Mouse (Mus musculus) midbrain, embryonic 14.5 days (tissue): Measurements from ENCODE around the gene Ppp1r18. TPM values are rescaled to one million over a fixed set of nuclear protein-coding genes. Genes with fewer than 3 reads are reported as not detected.

ENCODE experiments used
- microRNA counts: library from miRNA; unstranded; fragments of <30 nt; microRNA quantifications from one replicate; lab custom pipeline; 2016
- microRNA-seq: library from miRNA; unstranded; fragments of <30 nt; microRNA quantifications from one replicate; pipeline ENCODE4, GENCODE M21; 2016
- polyA plus RNA-seq: library from polyadenylated mRNA; unstranded; fragments of >200 nt; fragmentation: Nextera tagmentation; extraction: Ambion mirVana; gene quantifications from 2 replicates; pipeline ENCODE4 v1.2.1, GENCODE M21; 2014

Gene Ppp1r18
- polyA plus RNA-seq, 1 experiment from 2014 or later, result 21.0 TPM

MicroRNAs within 50 kb of the gene (microRNA counts, 519-probe panel; counts per million panel counts)
- microRNA mmu-miR-1894-3p (lab: Ali Mortazavi, UCI) (not detected), microRNA mmu-miR-1894-5p (lab: Ali Mortazavi, UCI) (not detected)

Small RNA genes within 50 kb of the gene (microRNA-seq; reads per million reads assigned to microRNA genes)
- gene Gm28033 (not detected), gene Mir1894 (not detected)

Other genes with a start within 250 kb of the Ppp1r18 start
- not detected in 2 replicates for gene Gm9573, start 239.0 kb upstream of the Ppp1r18 start, polyA plus RNA-seq
- not detected in 2 replicates for gene Mucl3, start 221.9 kb upstream of the Ppp1r18 start, polyA plus RNA-seq
- 9.5 and 14.8 TPM in 2 replicates for gene Vars2, start 198.0 kb upstream of the Ppp1r18 start, polyA plus RNA-seq
- gene Gtf2h4, start 191.9 kb upstream of the Ppp1r18 start, polyA plus RNA-seq, result 23.6 and 25.5 TPM in 2 replicates
- 52.9 and 87.2 TPM in 2 replicates for gene Ddr1, start 161.0 kb upstream of the Ppp1r18 start, polyA plus RNA-seq
- 3.3 and 4.0 TPM in 2 replicates for gene Ier3, start 43.9 kb upstream of the Ppp1r18 start, polyA plus RNA-seq
- 59.9 and 74.0 TPM in 2 replicates for gene Flot1, start 42.4 kb upstream of the Ppp1r18 start, polyA plus RNA-seq
- 1,880 and 2,054 TPM in 2 replicates for gene Tubb5, start 27.3 kb upstream of the Ppp1r18 start, polyA plus RNA-seq
- gene Mdc1, start 24.1 kb upstream of the Ppp1r18 start, polyA plus RNA-seq, result 7.3 and 8.2 TPM in 2 replicates
- gene Nrm, start 4.3 kb upstream of the Ppp1r18 start, polyA plus RNA-seq, result 14.5 and 20.2 TPM in 2 replicates
- gene Dhx16, start 14.2 kb downstream of the Ppp1r18 start, polyA plus RNA-seq, result 27.4 and 30.7 TPM in 2 replicates
- gene 2310061I04Rik, start 31.8 kb downstream of the Ppp1r18 start, polyA plus RNA-seq, result 50.7 and 70.0 TPM in 2 replicates
- gene Atat1, start 44.5 kb downstream of the Ppp1r18 start, polyA plus RNA-seq, result 478 and 503 TPM in 2 replicates
- 54.9 and 55.3 TPM in 2 replicates for gene Mrps18b, start 50.8 kb downstream of the Ppp1r18 start, polyA plus RNA-seq
- gene Ppp1r10, start 50.8 kb downstream of the Ppp1r18 start, polyA plus RNA-seq, result 36.3 and 45.2 TPM in 2 replicates
- gene Abcf1, start 104.2 kb downstream of the Ppp1r18 start, polyA plus RNA-seq, result 64.9 and 82.4 TPM in 2 replicates
- gene Gnl1, start 114.3 kb downstream of the Ppp1r18 start, polyA plus RNA-seq, result 42.4 and 49.6 TPM in 2 replicates
- gene Prr3, start 114.6 kb downstream of the Ppp1r18 start, polyA plus RNA-seq, result 80.3 and 87.3 TPM in 2 replicates
- 7.4 and 9.8 TPM in 2 replicates for gene H2-T24, start 155.0 kb downstream of the Ppp1r18 start, polyA plus RNA-seq
- gene H2-T23, start 167.3 kb downstream of the Ppp1r18 start, polyA plus RNA-seq, result 4.4 TPM in 2 replicates
- 4.8 and 7.5 TPM in 2 replicates for gene H2-T22, start 177.2 kb downstream of the Ppp1r18 start, polyA plus RNA-seq
- gene Gm6034, start 177.4 kb downstream of the Ppp1r18 start, polyA plus RNA-seq, result not detected in 2 replicates
- not detected in 2 replicates for gene Gm11127, start 192.8 kb downstream of the Ppp1r18 start, polyA plus RNA-seq